In the genomic region with DNA sequence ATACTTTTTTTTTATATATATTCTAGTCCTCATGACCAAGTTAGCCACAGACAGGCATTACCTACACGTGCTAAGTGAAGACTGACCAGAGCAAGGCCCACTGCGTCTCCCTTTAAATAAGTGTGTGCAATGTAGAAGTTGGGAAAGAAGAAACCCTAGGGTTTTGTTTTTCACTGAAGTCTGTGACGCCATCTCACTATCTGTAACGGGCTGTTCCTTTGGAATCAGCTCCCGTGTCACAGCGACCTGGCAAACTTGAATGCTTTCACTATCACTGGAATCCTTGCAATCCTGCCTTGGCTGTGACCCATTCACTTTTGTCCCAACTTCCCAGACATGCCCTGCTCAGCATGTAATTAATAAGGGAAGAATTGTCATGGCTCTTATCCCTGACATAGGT, we compare ENCODE assay signal across 19 mouse cellular contexts.
DNase-seq lines count a peak whose midpoint lies in the region; TF ChIP-seq lines count a peak whose summit lies in the region.
"Had no signal": no experiment of that assay in that cellular context is flagged by ENCODE, and none has a peak within 500 bp of the region (broad histone marks: within the 10 kb centered on the region; RNA-seq: fewer than 3 reads in every experiment).

No protein-coding gene starts in this region.

- peak; percentile 29 for DNase-seq in kidney, adult 2 months
- DNase-seq in kidney, postnatal 25 days: no peak
- DNase-seq in adrenal gland, postnatal 10 days: peak; percentile 45
- peak; percentile 47 for DNase-seq in gastrocnemius, postnatal 25 days
- peak; percentile 6 to 18 for DNase-seq in heart, postnatal 14 days
- DNase-seq in left cerebral cortex, postnatal 14 days (ENCODE audit: low spot score in 2 of 2): no peak
- DNase-seq in limb, embryonic 10.5 days (ENCODE audit: low spot score): no peak
- DNase-seq in cerebellum, adult 8-10 months: no peak
- DNase-seq: cerebellum, adult 18-20 months; liver; right cerebral cortex, adult 18-20 months; thymus, postnatal 4 days had no signal

- no peak for TF ChIP-seq POLR2A in kidney, adult 2 months (IDR thresholded peaks at IDR 0.05; ENCODE audit: low read depth, low read length)

- no peak overlapping the region for H3K4me3 ChIP-seq in kidney, adult 2 months (ENCODE audit: insufficient read depth, low read depth, low read length)
- H3K4me3 ChIP-seq in limb, embryonic 10.5 days: no peak overlapping the region
- H3K4me3 ChIP-seq: embryonic facial prominence, embryonic 15.5 days; forebrain, embryonic 12.5 days; hindbrain, embryonic 12.5 days; kidney, embryonic 15.5 days; lung, embryonic 15.5 days; midbrain, embryonic 10.5 days had no signal

- H3K9me3 ChIP-seq in limb, embryonic 10.5 days (replicated peaks): no peaks in the 10 kb centered on the region
- H3K9me3 ChIP-seq: embryonic facial prominence, embryonic 15.5 days; forebrain, embryonic 12.5 days; hindbrain, embryonic 12.5 days; kidney, embryonic 15.5 days; lung, embryonic 15.5 days; midbrain, embryonic 10.5 days had no signal

- H3K27me3 ChIP-seq in kidney, adult 2 months (replicated peaks; ENCODE audit: control insufficient read depth, insufficient read depth, low read length): no peaks in the 10 kb centered on the region
- H3K27me3 ChIP-seq in limb, embryonic 10.5 days (ENCODE audit: low read depth, poor library complexity, severe bottlenecking): no peaks in the 10 kb centered on the region
- H3K27me3 ChIP-seq: embryonic facial prominence, embryonic 15.5 days; hindbrain, embryonic 12.5 days had no signal

- TF ChIP-seq CTCF in kidney, adult 2 months (conservative IDR thresholded peaks at IDR 0.05; ENCODE audit: insufficient read depth, insufficient read length, low read depth, low read length): no peak

- H3K36me3 ChIP-seq in kidney, adult 2 months (ENCODE audit: control insufficient read depth, insufficient read depth, low read length): no peaks in the 10 kb centered on the region
- H3K36me3 ChIP-seq in limb, embryonic 10.5 days: no peaks in the 10 kb centered on the region
- H3K36me3 ChIP-seq: embryonic facial prominence, embryonic 15.5 days; forebrain, embryonic 12.5 days; hindbrain, embryonic 12.5 days; kidney, embryonic 15.5 days; lung, embryonic 15.5 days; midbrain, embryonic 10.5 days had no signal

- H3K27ac ChIP-seq in kidney, adult 2 months (ENCODE audit: insufficient read depth, low read depth, low read length): peak overlapping the region; percentile 9; the same call in 1 of the 2 replicates
- no peak overlapping the region for H3K27ac ChIP-seq in limb, embryonic 10.5 days
- H3K27ac ChIP-seq: embryonic facial prominence, embryonic 15.5 days; forebrain, embryonic 12.5 days; hindbrain, embryonic 12.5 days; kidney, embryonic 15.5 days; lung, embryonic 15.5 days; midbrain, embryonic 10.5 days; stomach, postnatal 0 days had no signal

- no peaks in the 10 kb centered on the region; the same call in 1 of the 2 replicates for H3K4me1 ChIP-seq in kidney, adult 2 months (ENCODE audit: control insufficient read depth, insufficient read depth, low read length)
- H3K4me1 ChIP-seq in limb, embryonic 10.5 days: peaks cover 12% of the 10 kb centered on the region
- H3K4me1 ChIP-seq: embryonic facial prominence, embryonic 15.5 days; forebrain, embryonic 12.5 days; kidney, embryonic 15.5 days; lung, embryonic 15.5 days had no signal

- intact Hi-C loops in heart, postnatal 14 days (cut with DNase I): loop anchor here (10.0 kb wide), 1 partner anchor 476 kb away; no protein-coding TSS in a partner anchor
- intact Hi-C loops in left cerebral cortex, postnatal 14 days (cut with DNase I): loop anchor here (10.0 kb wide), 1 partner anchor 134 kb away; a partner anchor contains a TSS

- 71% methylated on average over 6 of the region's 6 CpGs for WGBS in kidney, adult 2 months
- WGBS in limb, embryonic 10.5 days: 88% methylated on average over 6 of the region's 6 CpGs

Comparison
In these comparisons a context has a peak if more than half of its experiments do, and no peak if none do; other contexts are left out.
1. DNase-seq: peak in kidney, adult 2 months (single experiment), adrenal gland, postnatal 10 days (single experiment), gastrocnemius, postnatal 25 days (single experiment) and heart, postnatal 14 days (2 of 2); none in kidney, postnatal 25 days (0 of 2), left cerebral cortex, postnatal 14 days (0 of 2), limb, embryonic 10.5 days (single experiment) and cerebellum, adult 8-10 months (single experiment).